Mouse (Mus musculus) hindbrain, embryonic 14.5 days (tissue): Measurements from ENCODE around the gene Tmsb15l. TPM values are rescaled to one million over a fixed set of nuclear protein-coding genes. Genes with fewer than 3 reads are reported as not detected.

Source experiments
- ATAC-seq: fragments of 200-750 bp; cut with Nextera tagmentation; 2 replicates; pipeline ENCODE4 v1.8.0; 2017; ENCODE audit warnings: moderate number of reproducible peaks, mild to moderate bottlenecking, moderate TSS enrichment, moderate library complexity; ENCODE audit not compliant: low FRiP score
- DNase-seq: peaks from one replicate; pipeline ENCODE4 v3.0.0-alpha.2; 2015; ENCODE audit warnings: low spot score
- H3K27ac ChIP-seq: fragments of 300-500 bp; sonication (generic); 2 replicates; pipeline ENCODE4 v1.5.1; 2014; ENCODE audit warnings: mild to moderate bottlenecking, moderate library complexity
- H3K27me3 ChIP-seq: fragments of 300-500 bp; sonication (generic); 2 replicates; pipeline ENCODE4 v1.6.1; 2014; ENCODE audit warnings: mild to moderate bottlenecking, low read length, mixed read lengths; ENCODE audit not compliant: control insufficient read depth, insufficient read depth
- H3K36me3 ChIP-seq: fragments of 300-500 bp; sonication (generic); replicated peaks from 2 replicates; pipeline ENCODE4 v1.6.1; 2014; ENCODE audit not compliant: control insufficient read depth, insufficient read depth
- H3K4me1 ChIP-seq: fragments of 300-500 bp; sonication (generic); replicated peaks from 2 replicates; pipeline ENCODE4 v1.6.1; 2014; ENCODE audit warnings: antibody characterized with exemption, low read length, mixed read lengths; ENCODE audit not compliant: control insufficient read depth, insufficient read depth
- H3K4me2 ChIP-seq: fragments of 300-500 bp; sonication (generic); replicated peaks from 2 replicates; pipeline ENCODE4 v1.6.1; 2014; ENCODE audit warnings: mild to moderate bottlenecking, moderate library complexity
- H3K4me3 ChIP-seq: fragments of 300-500 bp; sonication (generic); replicated peaks from 2 replicates; pipeline ENCODE4 v1.5.1; 2014; ENCODE audit warnings: mild to moderate bottlenecking, low read length
- H3K9ac ChIP-seq: fragments of 300-500 bp; sonication (generic); 2 replicates; pipeline ENCODE4 v1.6.1; 2014
- H3K9me3 ChIP-seq: fragments of 300-500 bp; sonication (generic); 2 replicates; pipeline ENCODE4 v1.6.1; 2016; ENCODE audit warnings: low read length; ENCODE audit not compliant: control insufficient read depth
- polyA plus RNA-seq: library from polyadenylated mRNA; unstranded; fragments of >200 nt; fragmentation: Nextera tagmentation; extraction: Ambion mirVana; gene quantifications from 2 replicates; pipeline ENCODE4 v1.2.1, GENCODE M21; 2014

Gene Tmsb15l
- polyA plus RNA-seq, 1 experiment from 2014 or later = 9.5 TPM

- Histone ChIP-seq H3K4me2 (no peak overlapping the region), H3K27me3 (no peaks in the 10 kb centered on the region), H3K36me3 (no peaks in the 10 kb centered on the region), H3K9me3 (0 out of 2 replicates have a peak, but pooled peaks cover 12% of the 10 kb centered on the region), H3K4me3 (no peak overlapping the region), H3K9ac (no peak overlapping the region), H3K4me1 (no peaks in the 10 kb centered on the region), H3K27ac (no peak overlapping the region)
- DNase-seq = peak; percentile 25
- ATAC-seq = no peak
These were observed 50.8 kb downstream of the Tmsb15l start for GRCm38 (mm10) chrX:136925863-136926262.

Other genes with a start within 250 kb of the Tmsb15l start
- 545 and 593 TPM in 2 replicates for gene Morf4l2, start 233.2 kb downstream of the Tmsb15l start, polyA plus RNA-seq
- gene Glra4, start 196.7 kb downstream of the Tmsb15l start, polyA plus RNA-seq = 0.11 TPM in 1 of 2 replicates, not detected in the other
- gene Plp1, start 154.2 kb downstream of the Tmsb15l start, polyA plus RNA-seq = 11.9 and 12.3 TPM in 2 replicates
- gene Rab9b, start 108.1 kb downstream of the Tmsb15l start, polyA plus RNA-seq = 23.8 and 25.8 TPM in 2 replicates
- not detected in 2 replicates for gene H2bfm, start 49.5 kb downstream of the Tmsb15l start, polyA plus RNA-seq
- 75.3 and 102 TPM in 2 replicates for gene Tmsb15b2, start 1.4 kb downstream of the Tmsb15l start, polyA plus RNA-seq
- 26.4 and 33.1 TPM in 2 replicates for gene Tmsb15b1, start within 50 bp of the Tmsb15l start, polyA plus RNA-seq
- 372 and 450 TPM in 2 replicates for gene Zcchc18, start 16.3 kb upstream of the Tmsb15l start, polyA plus RNA-seq
- gene Slc25a53, start 61.4 kb upstream of the Tmsb15l start, polyA plus RNA-seq = 12.9 and 15.9 TPM in 2 replicates
- gene Fam199x, start 72.7 kb upstream of the Tmsb15l start, polyA plus RNA-seq = 10.9 and 11.5 TPM in 2 replicates
- not detected in 2 replicates for gene Esx1, start 145.2 kb upstream of the Tmsb15l start, polyA plus RNA-seq